Comparison of ENCODE assay signal across 8 mouse cellular contexts in the genomic region with DNA sequence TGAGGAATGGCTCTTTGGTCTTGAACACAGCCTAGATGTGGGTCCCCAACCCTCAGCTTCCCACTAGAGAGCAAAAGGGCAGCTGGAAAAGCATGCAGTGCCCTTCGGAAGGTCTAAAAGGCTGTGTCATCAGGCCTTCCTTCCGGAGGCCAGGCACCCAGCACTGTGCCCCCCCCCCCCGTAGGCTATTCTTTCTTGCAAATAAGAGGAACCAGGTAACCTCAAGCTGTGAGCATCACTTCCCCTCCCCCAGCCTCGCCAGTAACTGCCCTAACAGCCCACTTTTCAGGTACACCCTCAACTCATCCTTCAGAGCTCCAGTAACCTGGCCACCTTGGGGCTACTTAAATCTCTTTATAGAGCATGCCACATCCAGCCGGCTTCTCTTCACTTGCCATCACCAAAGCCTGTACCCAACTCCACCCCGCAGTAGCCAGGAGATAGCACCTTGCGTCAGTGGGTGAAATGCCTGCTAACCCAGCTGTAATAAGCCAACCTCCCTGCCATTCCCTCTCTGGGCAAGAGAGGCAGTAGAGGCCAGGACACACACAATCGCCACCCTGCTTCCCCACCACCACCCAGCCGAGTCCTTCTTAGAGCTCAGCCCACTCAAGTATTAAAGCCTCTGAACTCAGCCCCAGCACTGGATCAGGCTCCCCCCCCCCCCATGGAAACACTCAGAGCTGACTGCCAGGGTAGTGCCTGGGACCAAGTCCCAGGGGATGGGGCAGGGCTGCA. TPM values are rescaled to one million over a fixed set of nuclear protein-coding genes. Genes with fewer than 3 reads are reported as not detected.
A peak's percentile ranks its signal among the peaks of the same experiment; 100 is the strongest.
DNase-seq lines count a peak whose midpoint lies in the region; ATAC-seq lines count a peak whose summit lies in the region.

No protein-coding gene starts in this region.

- peak; percentile 18 for DNase-seq in gastrocnemius, postnatal 14 days
- DNase-seq in gastrocnemius, postnatal 36 days: no peak
- peak; percentile 58 for DNase-seq in Muller cell, postnatal 12 days (ENCODE audit: inconsistent ontology term)
- peak; percentile 63 to 81 for DNase-seq in kidney, postnatal 25 days
- DNase-seq in mesoderm, embryonic 11.5 days (ENCODE audit: low read depth, low spot score): peak; percentile 19
- peak; percentile 76 for DNase-seq in thymus, postnatal 0 days (ENCODE audit: low spot score)
- no peak for DNase-seq in right cerebral cortex, postnatal 25 days

- intact Hi-C loops in gastrocnemius, postnatal 14 days (cut with DNase I; ENCODE audit: low total_unique reads): no loop called here
- intact Hi-C loops in gastrocnemius, postnatal 36 days (cut with DNase I): no loop called here

- ATAC-seq in granulocyte monocyte progenitor cell, adult 5-6 weeks (replicated peaks; ENCODE audit: poor library complexity, severe bottlenecking): peak; percentile 64

RNA-seq across cellular contexts. Expression of gene Bid, which starts 1.6 kb away (rescaled TPM):
- 1 to 10 TPM; 1.8 to 2.3 TPM for total RNA-seq in gastrocnemius, postnatal 14 days (2021)
- under 1 TPM; 0.48 to 0.49 TPM for total RNA-seq in gastrocnemius, postnatal 36 days (2021)
- total RNA-seq in granulocyte monocyte progenitor cell, adult 5-6 weeks (2014; fragmentation: Nextera tagmentation): 90.9 and 98.7 TPM in 2 replicates
- total RNA-seq in granulocyte monocyte progenitor cell, adult 5-6 weeks (2017): 64.6 and 66.4 TPM in 2 replicates
- 72.6 and 78.5 TPM in 2 replicates for polyA plus RNA-seq in thymus, postnatal 0 days (2015; fragmentation: Nextera tagmentation; extraction: Ambion mirVana)

Comparison
In these comparisons a context has a peak if more than half of its experiments do, and no peak if none do; other contexts are left out.
1. DNase-seq: peak in gastrocnemius, postnatal 14 days (single experiment), Muller cell, postnatal 12 days (single experiment), kidney, postnatal 25 days (2 of 2), mesoderm, embryonic 11.5 days (single experiment) and thymus, postnatal 0 days (single experiment); none in gastrocnemius, postnatal 36 days (0 of 2) and right cerebral cortex, postnatal 25 days (single experiment).
2. RNA of gene Bid, which starts 1.6 kb away (total RNA-seq): 64.6 to 98.7 TPM in granulocyte monocyte progenitor cell, adult 5-6 weeks; 1.8 to 2.3 TPM in gastrocnemius, postnatal 14 days and 0.48 to 0.49 TPM in gastrocnemius, postnatal 36 days; every median in the first group is over 10 times any median in the second.